Mouse (Mus musculus) forelimb bud, embryonic 11.5 days (tissue): ENCODE measurements around the gene Lrp2.
"Not testable (repeated sequence)": the region's sequence is repeated elsewhere in the genome, so short reads cannot be mapped to it uniquely, and the experiment has no call there.

Source experiments
- DNase-seq: peaks from one replicate; pipeline ENCODE4 v3.0.0-alpha.2; 2012; ENCODE audit warnings: low read depth, low spot score

The Lrp2 gene

DNA sequence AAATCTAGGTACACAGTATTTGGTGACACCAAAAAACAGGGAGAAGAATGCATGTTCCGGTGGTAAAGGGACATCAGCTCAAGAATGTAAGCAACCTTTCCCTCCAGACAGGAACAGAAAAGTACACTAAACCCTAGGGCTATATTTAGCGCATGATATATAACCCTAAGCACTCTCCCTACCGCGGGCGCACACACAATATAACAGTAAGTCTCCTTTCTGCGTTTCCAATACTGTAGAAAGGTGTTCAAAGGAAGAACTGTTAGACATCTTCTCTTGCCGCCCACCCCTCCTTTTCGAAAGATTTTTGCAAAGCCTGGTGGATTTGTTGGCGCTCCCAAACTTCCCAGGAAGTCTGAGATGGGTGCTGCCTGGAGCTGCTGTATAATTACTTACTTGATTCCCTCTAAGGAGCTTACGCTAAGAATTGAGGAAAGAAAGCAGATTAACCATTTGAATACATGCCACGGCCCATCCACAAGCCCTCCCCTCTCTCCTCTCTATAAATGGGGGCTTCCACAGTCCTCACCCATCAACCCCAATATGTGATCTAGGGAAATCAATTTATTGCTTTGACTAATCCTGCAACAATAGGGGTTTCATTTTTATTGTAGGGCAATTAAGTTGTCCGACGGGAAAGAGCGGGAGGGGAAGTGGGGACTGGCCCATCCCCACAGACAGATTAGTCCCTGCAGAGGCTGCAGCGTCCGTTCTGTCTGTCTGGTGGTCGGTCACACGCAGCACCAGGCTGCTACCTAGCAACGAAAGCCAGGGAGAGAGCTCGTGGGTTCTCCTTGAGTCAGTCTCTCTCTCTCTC lies 1.5 kb downstream of the Lrp2 start:
- no peak for DNase-seq

GRCm38 (mm10) chr2:69582861-69583260 lies 3.0 kb downstream of the Lrp2 start:
- DNase-seq, result no peak

DNA sequence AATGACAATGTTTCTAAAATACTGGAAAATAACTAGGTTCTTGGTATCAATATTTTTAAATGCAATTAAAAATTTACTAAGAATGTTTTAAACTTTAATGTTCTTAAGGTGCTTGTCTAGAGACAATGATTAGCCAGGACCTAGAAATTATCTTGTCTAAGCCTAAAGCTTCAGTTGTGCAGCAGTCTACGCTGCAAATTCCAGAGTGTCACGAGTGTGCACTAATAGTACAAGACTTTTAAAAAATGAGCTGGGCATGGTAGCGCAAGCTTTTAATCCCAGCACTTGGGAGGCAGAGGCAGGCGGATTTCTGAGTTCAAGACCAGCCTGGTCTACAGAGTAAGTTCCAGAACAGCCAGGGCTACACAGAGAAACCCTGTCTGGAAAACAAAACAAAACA lies 3.8 kb downstream of the Lrp2 start:
- not testable (repeated sequence) for DNase-seq

DNA sequence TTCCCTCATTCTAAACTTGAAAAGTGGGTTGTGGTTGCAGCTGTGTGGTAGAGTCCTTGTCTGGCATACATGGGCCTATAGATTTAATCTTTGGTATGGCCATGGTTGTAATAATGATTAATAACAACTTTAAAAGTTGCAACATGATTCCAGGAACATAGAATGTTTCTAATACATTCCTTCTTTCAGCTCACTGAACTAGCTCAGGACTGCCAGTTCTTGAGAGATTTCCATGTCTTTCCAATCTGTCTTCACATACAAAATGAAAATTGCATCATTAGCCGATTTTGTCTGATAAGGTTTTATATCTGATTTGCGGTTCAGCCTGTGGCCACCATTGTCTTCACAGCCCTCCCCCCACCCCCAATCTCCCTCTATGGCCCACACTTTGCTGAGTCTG lies 5.8 kb downstream of the Lrp2 start:
- DNase-seq, result no peak

DNA sequence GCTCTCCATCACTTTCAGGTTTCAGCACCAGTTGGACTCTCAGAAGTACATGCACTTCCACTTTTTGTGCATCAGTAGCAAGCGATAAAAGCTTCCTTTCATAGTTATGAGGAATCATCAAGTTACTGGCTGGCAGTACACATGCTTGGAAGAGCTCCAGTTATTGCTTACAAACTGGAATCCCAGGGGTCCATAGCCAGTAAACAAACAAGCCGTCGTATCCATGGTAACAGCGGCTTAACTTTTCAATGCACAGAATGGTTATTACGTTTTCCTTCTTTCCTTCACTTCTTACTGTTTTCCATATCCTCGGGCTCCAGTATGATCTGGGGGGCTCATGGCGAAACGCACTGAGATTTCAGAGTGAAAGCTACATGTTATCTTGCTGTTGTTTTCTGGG lies 7.7 kb downstream of the Lrp2 start:
- DNase-seq, result no peak

GRCm38 (mm10) chr2:69576531-69576930 lies 9.3 kb downstream of the Lrp2 start:
- DNase-seq, result no peak

GRCm38 (mm10) chr2:69574934-69575333 lies 10.9 kb downstream of the Lrp2 start:
- DNase-seq, result no peak

GRCm38 (mm10) chr2:69574261-69574660 lies 11.6 kb downstream of the Lrp2 start:
- DNase-seq, result no peak

DNA sequence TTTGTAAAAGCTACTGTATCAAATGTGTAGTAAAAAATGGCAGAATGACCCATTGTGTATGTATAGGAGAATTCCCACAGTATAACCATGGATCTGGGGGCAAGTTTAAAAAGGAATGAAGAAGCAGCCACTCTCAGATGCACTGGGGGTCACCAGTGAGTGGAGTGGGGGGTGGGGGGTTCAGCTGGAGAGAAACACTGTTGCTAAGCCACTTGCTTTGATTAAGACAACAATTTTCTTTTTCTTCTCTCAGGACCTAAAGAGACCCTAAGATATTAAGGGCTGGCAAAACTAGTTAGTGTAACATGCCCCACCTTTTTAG lies 12.2 kb downstream of the Lrp2 start:
- DNase-seq, result no peak

DNA sequence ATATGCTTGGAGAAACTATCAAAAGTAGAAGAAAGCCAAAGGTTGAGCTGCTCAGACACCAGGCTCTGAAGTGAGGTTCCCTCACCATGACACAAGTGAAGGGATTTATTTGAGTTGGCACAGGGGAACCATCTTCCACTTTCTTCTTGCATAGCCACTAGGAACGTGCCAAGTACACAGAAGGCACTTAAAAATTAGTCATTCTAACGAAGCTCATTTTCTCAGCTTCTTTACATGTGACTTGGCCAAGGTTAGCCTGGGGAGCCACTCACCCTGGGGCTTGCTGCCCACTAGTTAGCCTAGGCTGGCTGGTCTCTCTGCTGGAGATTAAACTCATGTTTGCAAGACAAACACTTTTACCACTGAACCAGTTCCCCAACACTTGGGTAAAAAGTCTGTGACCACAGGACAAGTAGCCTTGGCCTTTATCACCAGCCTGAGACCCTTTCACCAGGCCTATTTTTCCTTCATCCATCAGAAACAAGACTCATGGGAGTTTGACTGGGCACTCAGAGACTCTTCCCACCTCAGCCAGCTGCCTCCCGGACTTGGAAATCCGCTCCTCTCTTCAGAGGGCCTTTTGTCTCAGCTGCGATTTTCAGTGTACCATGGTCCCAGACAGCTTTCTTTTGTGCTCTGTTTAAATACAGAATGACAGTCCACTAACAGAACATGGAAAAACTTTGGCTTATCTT lies 12.7 kb downstream of the Lrp2 start:
- no peak for DNase-seq

- DNase-seq, result no peak
Observed at GRCm38 (mm10) chr2:69570556-69570955, 15.3 kb downstream of the Lrp2 start.

DNA sequence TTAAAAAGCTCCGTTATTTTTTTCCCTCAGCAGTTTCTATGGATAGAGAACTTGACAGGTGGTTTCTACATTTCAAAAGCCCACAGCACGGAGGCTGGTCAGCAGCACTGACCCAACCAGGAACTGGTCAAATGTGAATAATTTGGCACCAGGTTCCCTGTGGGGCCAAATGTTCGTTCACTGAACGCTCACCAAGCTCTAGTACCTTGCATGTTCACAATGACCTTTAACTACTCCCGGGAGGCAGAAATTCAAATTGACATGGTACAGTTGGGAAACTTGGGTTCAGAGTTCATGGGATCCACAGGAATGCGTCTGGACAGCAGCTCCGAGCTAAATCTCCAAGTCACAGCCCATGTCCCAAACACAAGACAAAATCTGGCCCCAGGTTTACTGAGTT lies 19.6 kb downstream of the Lrp2 start:
- DNase-seq, result no peak

DNA sequence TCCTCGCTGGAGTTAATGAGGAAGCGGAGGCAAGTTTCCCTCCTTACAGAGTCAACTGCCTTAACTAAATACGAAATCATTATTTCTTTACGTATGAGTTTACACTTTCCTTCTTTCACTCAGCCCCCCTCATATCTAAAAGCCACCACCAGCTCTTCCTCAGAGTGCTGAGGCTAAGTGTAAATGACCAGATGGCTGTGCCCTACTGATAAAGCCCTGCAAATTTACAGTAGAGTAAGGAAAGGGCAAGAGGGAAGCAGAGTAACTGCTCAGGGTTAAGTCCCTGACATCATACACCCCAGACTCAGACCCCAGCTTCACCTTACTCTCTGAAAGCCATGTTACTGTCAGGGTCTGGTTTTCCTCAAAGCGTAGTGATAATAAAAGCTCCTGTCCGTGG lies 22.4 kb downstream of the Lrp2 start:
- DNase-seq, result no peak

- DNase-seq, result no peak
Observed at GRCm38 (mm10) chr2:69562761-69563160, 23.1 kb downstream of the Lrp2 start.

DNA sequence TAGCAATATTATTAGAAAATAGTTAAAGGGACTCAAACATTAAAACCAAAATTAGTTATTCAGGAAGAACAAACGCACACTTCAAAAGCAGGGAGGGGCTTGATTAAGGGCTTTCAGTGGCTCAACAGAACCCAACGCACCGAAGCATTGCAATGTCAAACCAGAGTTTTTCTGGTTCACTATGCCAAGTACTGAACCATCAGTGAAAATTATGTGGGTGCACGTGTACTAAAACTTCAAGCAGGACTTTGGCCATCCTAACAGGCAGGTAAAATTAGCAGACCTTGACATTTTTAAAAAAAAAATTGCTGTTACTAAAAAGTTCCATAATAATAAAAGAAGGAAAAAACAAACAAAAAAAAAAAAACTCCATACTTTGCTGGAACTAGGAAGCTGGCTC lies 25.6 kb downstream of the Lrp2 start:
- DNase-seq, result no peak

- no peak for DNase-seq
Observed at GRCm38 (mm10) chr2:69559380-69559779, 26.5 kb downstream of the Lrp2 start.

- DNase-seq, result no peak
Observed at GRCm38 (mm10) chr2:69556686-69557085, 29.2 kb downstream of the Lrp2 start.

DNA sequence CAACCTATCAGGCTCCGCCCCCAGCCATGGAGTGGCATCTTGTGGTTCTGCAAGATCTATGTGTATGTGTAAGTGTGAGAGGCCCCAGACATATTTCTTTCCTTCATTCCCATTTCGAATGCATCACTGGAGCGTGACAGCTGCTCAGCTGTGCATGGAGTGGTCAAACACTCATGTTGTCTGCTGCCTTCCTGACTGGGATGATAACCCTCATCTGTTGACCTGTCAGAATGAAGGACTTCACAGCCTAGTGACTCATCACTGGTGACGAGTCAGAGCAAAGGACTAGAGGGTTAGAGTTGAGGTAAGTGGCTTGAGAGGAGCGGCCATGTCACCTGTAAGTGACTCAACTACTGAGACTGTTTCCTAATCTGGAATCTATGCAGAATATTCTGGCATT lies 34.2 kb downstream of the Lrp2 start:
- no peak for DNase-seq

DNA sequence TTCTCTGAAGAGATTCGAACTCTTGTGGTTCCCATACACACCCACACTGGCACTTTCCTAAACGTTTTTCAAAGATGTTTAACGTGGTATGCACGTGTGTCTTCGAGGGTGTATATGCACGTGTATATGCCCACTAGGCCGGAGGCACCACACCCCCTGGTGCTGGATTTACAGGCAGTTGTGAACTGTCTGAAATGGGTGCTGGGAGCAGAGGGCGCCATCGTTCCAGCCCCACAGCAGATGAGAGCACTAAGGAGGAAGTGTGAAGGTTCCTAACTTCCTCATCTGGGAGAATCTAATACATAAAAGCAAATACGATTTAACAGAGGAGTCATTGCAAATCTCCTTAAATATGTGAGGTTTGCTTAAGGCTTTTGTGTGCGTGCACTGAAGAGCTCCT lies 39.0 kb downstream of the Lrp2 start:
- DNase-seq, result no peak

- no peak for DNase-seq
Observed at GRCm38 (mm10) chr2:69536018-69536417, 49.8 kb downstream of the Lrp2 start.

DNA sequence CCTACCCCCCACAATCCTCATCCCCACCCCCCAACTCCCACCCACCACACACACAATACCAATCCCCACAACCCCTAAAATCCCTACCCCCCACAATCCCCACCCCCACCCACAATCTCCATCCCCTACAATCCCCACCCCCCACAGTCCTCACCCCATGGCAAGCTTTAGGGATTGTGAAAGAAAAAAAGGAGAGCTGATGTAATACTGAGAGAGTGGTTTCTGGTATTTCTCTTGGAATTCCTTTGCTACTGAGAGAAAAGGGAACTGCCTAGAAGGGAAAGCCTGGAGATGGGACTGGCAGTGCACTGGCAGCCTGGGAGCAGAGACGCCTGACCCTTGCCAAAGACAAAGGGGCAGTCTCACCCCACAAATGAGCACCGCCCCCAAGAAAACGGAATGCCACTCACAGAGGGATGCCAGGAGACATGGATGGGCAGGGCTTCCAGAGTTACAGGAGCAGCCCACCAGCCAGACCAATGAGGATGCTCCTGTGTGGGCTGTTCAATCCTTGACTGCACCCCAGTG lies 54.3 kb downstream of the Lrp2 start:
- no peak for DNase-seq

DNA sequence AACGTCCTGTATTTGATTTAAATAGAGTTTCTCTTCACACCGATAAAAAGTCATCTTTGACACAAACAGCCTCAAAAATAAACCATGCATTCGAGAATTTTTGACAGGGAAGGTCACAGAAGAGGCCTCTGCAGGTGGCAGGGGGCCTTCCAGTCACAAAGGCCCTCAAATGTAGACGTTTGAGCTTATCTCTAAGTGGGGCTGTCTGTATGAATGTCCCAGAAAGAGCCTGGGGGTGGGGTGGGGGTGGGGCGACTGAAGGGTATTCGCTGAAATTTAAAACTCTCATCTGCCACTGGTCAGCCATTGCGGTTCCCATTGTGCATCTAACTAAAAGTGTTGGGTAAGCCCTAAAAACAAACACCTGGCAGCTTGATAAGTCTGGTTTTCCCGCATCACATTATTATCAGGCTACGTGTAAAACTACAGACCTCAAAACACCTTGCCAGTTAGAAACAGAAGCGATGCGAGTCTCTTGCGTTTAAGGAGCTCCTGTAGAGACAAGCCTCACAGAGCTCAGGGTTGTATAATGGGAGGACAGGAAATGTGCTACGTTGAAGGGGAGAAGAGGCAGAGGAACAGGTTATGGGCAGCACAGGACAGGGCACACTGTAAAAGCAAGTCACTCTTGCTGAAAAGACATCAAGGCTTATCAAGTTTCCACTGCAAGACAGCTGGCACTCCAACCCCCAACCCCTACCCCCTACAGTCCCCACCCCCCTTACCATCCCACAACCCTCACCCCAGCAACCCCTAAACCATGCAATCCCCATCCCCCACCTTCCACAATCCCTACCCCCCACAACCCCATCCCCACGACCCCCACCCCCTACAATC lies 55.0 kb downstream of the Lrp2 start:
- DNase-seq, result no peak
